Mouse (Mus musculus): ENCODE results near the gene Rpl37.

Gene Rpl37

DNA sequence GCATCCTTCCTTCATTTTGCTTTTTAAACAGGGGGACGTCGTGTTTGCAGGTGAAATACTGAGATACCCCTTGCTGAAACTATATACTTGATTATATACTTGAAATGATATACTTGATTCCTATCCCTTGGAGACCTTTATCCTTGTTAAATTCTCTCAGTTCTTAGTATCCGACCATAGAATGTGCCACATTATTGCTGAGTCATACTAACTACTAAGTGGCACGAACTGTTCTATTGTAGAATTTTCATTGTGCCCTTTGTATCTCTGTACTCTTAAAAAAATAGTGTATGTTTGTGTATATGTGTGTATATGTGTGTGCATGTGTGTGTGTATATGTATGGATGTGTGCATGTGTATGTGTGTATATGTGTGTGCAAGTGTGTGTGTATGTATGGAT lies 39.9 kb downstream of the Rpl37 start:
- no peak for DNase-seq

DNA sequence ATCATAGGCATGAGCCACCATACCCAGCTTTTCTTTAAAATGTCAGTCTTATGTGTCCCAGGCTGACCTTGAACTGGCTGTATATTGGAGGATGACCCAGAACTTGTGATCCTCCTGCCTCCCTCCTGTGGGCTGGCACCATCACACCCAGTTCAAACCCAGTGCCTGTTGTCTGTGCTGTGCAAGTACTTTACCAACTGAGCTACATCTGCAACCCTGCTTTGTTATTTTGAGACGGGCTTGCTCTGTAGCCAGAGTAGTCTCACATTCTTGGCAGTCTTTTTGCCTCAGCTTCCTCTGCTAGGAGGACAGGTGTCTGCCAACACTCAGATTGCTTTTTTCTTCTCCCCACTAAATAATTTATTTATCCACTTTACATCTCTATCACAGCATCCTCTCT lies 40.9 kb downstream of the Rpl37 start:
- no peak for DNase-seq

DNA sequence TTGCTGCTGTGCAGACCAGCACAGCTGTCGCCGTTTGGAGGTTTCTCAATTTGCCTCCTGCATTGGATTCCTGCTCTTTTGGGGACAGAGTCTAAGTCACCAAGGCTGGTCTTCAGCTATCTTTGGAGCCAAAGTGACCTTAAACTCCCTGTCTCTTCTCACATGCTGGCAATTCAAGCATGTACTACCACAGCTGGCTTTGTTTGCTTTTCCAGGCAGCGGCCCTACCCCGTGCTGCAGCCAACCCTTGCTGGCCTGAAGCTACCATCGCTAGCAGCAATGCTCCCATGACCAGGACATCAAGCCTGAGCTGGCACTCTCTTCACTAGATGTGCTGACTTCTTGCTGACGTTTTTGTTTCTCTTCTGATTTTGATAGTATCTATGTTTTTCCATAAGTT lies 42.4 kb downstream of the Rpl37 start:
- no peak for DNase-seq

DNA sequence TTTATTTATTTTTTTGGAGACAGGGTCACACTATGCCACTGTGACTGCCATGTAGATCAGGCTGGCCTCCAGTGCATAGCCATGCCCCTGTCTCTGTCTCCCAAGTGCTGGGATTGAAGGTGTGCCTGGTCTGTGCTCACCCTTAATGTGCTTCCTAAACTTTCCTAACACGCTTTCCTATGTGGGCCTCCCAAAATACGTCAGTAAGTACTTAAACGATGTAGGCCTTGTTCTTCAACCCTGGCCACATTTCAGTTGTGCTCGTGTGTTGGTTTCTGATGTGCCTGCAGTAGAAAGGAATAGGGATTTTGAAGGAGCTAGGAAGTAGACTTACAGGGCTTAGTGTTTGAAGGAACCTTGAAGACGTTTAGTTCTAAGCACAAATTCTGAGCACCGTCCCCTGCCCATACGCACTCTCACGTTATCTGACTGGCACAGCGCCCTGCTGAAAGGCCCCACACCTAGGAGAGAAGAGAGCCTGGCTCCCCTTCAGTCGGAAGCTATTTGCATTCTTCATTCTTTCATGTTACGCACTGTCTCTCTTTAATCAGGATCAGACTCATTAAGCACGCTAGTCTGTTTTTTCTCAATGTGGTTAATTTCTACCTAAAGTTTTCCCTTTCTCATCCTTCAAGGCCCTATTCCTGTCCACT lies 48.8 kb downstream of the Rpl37 start:
- no peak for DNase-seq
